Mouse (Mus musculus) C2C12 (cell line): Measurements from ENCODE around the gene Gm49391. TPM values are rescaled to one million over a fixed set of nuclear protein-coding genes. Genes with fewer than 3 reads are reported as not detected.

Source experiments
- H3K27me3 ChIP-seq: one replicate; pipeline ENCODE4 v1.6.1; 2011; ENCODE audit not compliant: control insufficient read depth, insufficient read depth, insufficient read length
- H3K36me3 ChIP-seq: one replicate; pipeline ENCODE4 v1.6.1; 2011; ENCODE audit not compliant: control insufficient read depth, insufficient read depth
- H3K4me3 ChIP-seq: one replicate; pipeline ENCODE4 v1.5.1; 2011; ENCODE audit warnings: mild to moderate bottlenecking, control low read depth; ENCODE audit not compliant: poor library complexity, insufficient read depth, severe bottlenecking
- H3K79me2 ChIP-seq: one replicate; pipeline ENCODE4 v1.6.1; 2011; ENCODE audit not compliant: control insufficient read depth, insufficient read depth
- H3K79me3 ChIP-seq: one replicate; pipeline ENCODE4 v1.6.1; 2011; ENCODE audit warnings: low read depth, control low read depth
- H3ac ChIP-seq: one replicate; pipeline ENCODE3; 2011; ENCODE audit warnings: low read depth; ENCODE audit not compliant: control insufficient read depth, insufficient read length
- CEBPB ChIP-seq: IDR thresholded peaks from one replicate; pipeline ENCODE4 v1.6.1; 2011; ENCODE audit warnings: low read depth, mild to moderate bottlenecking, control low read depth, moderate library complexity
- CTCF ChIP-seq: IDR thresholded peaks from one replicate; pipeline ENCODE4 v1.5.1; 2011; ENCODE audit not compliant: control insufficient read depth, insufficient read depth, insufficient read length
- FOSL1 ChIP-seq: IDR thresholded peaks from one replicate; pipeline ENCODE4 v1.8.0; 2011; ENCODE audit warnings: mild to moderate bottlenecking, low read length; ENCODE audit not compliant: poor library complexity, insufficient read depth, severe bottlenecking
- MAX ChIP-seq: IDR thresholded peaks from one replicate; pipeline ENCODE4 v1.6.1; 2011; ENCODE audit warnings: mild to moderate bottlenecking, control low read depth
- MYOD1 ChIP-seq: IDR thresholded peaks from one replicate; pipeline ENCODE4 v1.6.1; 2011; ENCODE audit warnings: low read depth; ENCODE audit not compliant: control insufficient read depth, insufficient read length
- MYOG ChIP-seq: IDR thresholded peaks from one replicate; pipeline ENCODE4 v1.6.1; 2011; ENCODE audit not compliant: control insufficient read depth, insufficient read length; ENCODE audit errors: extremely low read depth
- USF1 ChIP-seq: IDR thresholded peaks from one replicate; pipeline ENCODE4 v1.6.1; 2011; ENCODE audit warnings: low read depth, mild to moderate bottlenecking, control low read depth, moderate library complexity
- polyA plus RNA-seq: library from polyadenylated mRNA; unstranded; fragments of >200 nt; fragmentation: generic; extraction: Trizol; gene quantifications from one replicate; pipeline ENCODE4 v1.2.1, GENCODE M21; 2012; ENCODE audit warnings: missing spikeins

The Gm49391 gene
- polyA plus RNA-seq, 1 experiment, result 0.21 TPM

DNA sequence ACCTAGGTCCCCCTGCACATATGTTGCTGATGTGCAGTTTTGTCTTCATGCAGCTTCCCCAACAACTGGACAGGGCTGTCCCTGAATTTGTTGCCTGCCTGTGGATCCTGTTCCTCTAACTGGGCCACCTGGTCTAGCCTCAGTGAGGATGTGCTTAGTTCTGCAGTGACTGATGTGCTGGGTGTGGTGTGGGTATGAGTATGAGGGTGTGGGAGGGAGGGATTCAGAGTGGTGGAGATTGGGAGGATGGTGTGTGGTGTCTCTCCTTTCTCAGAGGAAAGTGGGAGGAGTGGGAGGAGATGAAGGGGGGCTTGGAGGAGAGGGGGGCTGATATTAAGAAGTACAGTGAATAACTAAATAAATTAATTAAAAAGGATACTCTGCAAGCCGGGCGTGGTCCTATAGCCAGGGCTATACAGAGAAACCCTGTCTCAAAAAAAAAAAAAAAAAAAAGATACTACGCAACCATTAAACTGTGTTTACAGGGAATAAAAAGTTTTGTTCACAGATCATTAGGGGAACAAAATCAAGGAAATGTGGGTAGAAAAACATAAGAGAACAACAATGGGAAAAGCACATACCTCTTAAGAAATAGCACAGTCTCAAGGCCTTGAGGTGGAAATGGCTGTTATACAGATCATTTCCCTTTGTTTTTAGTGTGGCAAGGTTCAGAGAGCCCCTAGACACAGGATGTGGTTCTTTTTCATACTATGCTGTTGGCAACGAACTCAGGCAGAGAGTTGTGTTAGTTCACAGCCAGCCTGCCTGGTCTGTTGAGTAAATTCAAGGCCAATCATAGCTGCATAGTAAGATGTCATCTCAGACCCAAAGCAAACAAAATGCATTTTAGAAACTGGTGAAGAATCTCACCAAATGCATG, 87.9 kb downstream of the Gm49391 start:
- TF ChIP-seq MYOD1, result no peak
- TF ChIP-seq USF1, result no peak
- no peak for TF ChIP-seq CEBPB
- no peak for TF ChIP-seq FOSL1
- TF ChIP-seq MYOG, result no peak
- TF ChIP-seq MAX, result no peak
- no peak for TF ChIP-seq CTCF
- H3K4me3 ChIP-seq, result no peak overlapping the region
- H3ac ChIP-seq, result no peak overlapping the region
- H3K79me2 ChIP-seq, result no peaks in the 10 kb centered on the region
- H3K79me3 ChIP-seq, result no peaks in the 10 kb centered on the region
- no peaks in the 10 kb centered on the region for H3K27me3 ChIP-seq
- no peaks in the 10 kb centered on the region for H3K36me3 ChIP-seq

Other genes starting within 250 kb of the Gm49391 start
- not detected for gene BC051665, start 150.2 kb downstream of the Gm49391 start, polyA plus RNA-seq
- not detected for gene Ctsll3, start 133.7 kb downstream of the Gm49391 start, polyA plus RNA-seq
- gene 4930486L24Rik, start 72.1 kb downstream of the Gm49391 start, polyA plus RNA-seq, result 0.11 TPM
- gene Gm49392, start 39.7 kb downstream of the Gm49391 start, polyA plus RNA-seq, result 0.08 TPM
- 0.57 TPM for gene Ctla2b, start 39.1 kb downstream of the Gm49391 start, polyA plus RNA-seq
- gene Tpbpb, start 31.7 kb downstream of the Gm49391 start, polyA plus RNA-seq, result not detected
- gene Gm49393, start 981 bp downstream of the Gm49391 start, polyA plus RNA-seq, result not detected
- gene Ctla2a, start 54 bp upstream of the Gm49391 start, polyA plus RNA-seq, result 1.6 TPM
- not detected for gene Tpbpa, start 5.4 kb upstream of the Gm49391 start, polyA plus RNA-seq
- gene Ctsj, start 69.4 kb upstream of the Gm49391 start, polyA plus RNA-seq, result not detected
- not detected for gene Ctsq, start 104.1 kb upstream of the Gm49391 start, polyA plus RNA-seq
- not detected for gene Ctsr, start 227.7 kb upstream of the Gm49391 start, polyA plus RNA-seq